Mouse (Mus musculus): ENCODE data around the gene Nfam1. TPM values are rescaled to one million over a fixed set of nuclear protein-coding genes. Genes with fewer than 3 reads are reported as not detected.

Nfam1 gene
- polyA plus RNA-seq, 1 experiment from 2014 or later, result 2.2 TPM

GRCm38 (mm10) chr15:82983416-82984026 lies 49.6 kb downstream of the Nfam1 start:
- peaks cover 21% of the 10 kb centered on the region for H3K4me1 ChIP-seq (replicated peaks; ENCODE audit: insufficient read depth, low read length)

GRCm38 (mm10) chr15:82982724-82983415 lies 50.2 kb downstream of the Nfam1 start:
- ATAC-seq (replicated peaks; ENCODE audit: low FRiP score, low read depth) (no peak), DNase-seq (ENCODE audit: low spot score) (no peak)
- no peak overlapping the region for H3K4me3 ChIP-seq (replicated peaks; ENCODE audit: low read depth, low read length)
- H3K9ac ChIP-seq (ENCODE audit: low read depth, low read length), result no peak overlapping the region
- no peak overlapping the region for H3K27ac ChIP-seq
- H3K4me2 ChIP-seq (ENCODE audit: low read length), result peak overlapping the region; percentile 27
- H3K4me1 ChIP-seq (replicated peaks; ENCODE audit: insufficient read depth, low read length), result peaks cover 15% of the 10 kb centered on the region
- no peaks in the 10 kb centered on the region for H3K36me3 ChIP-seq (ENCODE audit: insufficient read depth, low read length)
- H3K27me3 ChIP-seq (ENCODE audit: insufficient read depth, low read length), result 0 out of 2 replicates have a peak, but pooled peaks cover 4% of the 10 kb centered on the region
- no peak for TF ChIP-seq CTCF (IDR thresholded peaks at IDR 0.05; ENCODE audit: low read depth)
- 14% methylated on average over 18 of the region's 18 CpGs for WGBS
- H3K9me3 ChIP-seq (replicated peaks; ENCODE audit: low read length), result no peaks in the 10 kb centered on the region

More at GRCm38 (mm10) chr15:82983416-82984026, 49.6 kb downstream of the Nfam1 start:
- Histone ChIP-seq H3K27ac (no peak overlapping the region), H3K4me2 (ENCODE audit: low read length) (peak overlapping the region; percentile 27), H3K36me3 (ENCODE audit: insufficient read depth, low read length) (no peaks in the 10 kb centered on the region), H3K27me3 (ENCODE audit: insufficient read depth, low read length) (0 out of 2 replicates have a peak, but pooled peaks cover 4% of the 10 kb centered on the region), H3K9ac (ENCODE audit: low read depth, low read length) (no peak overlapping the region), H3K9me3 (replicated peaks; ENCODE audit: low read length) (no peaks in the 10 kb centered on the region), H3K4me3 (replicated peaks; ENCODE audit: low read depth, low read length) (no peak overlapping the region)
- 18% methylated on average over 9 of the region's 9 CpGs for WGBS
- peak; percentile 87 for DNase-seq (ENCODE audit: low spot score)
- no peak for TF ChIP-seq CTCF (IDR thresholded peaks at IDR 0.05; ENCODE audit: low read depth)
- peak; percentile 64 for ATAC-seq (replicated peaks; ENCODE audit: low FRiP score, low read depth)

GRCm38 (mm10) chr15:82981676-82982520 lies 51.2 kb downstream of the Nfam1 start:
- Histone ChIP-seq H3K4me3 (replicated peaks; ENCODE audit: low read depth, low read length) (no peak overlapping the region), H3K4me1 (replicated peaks; ENCODE audit: insufficient read depth, low read length) (peaks cover 15% of the 10 kb centered on the region), H3K36me3 (ENCODE audit: insufficient read depth, low read length) (no peaks in the 10 kb centered on the region), H3K4me2 (ENCODE audit: low read length) (no peak overlapping the region), H3K9me3 (replicated peaks; ENCODE audit: low read length) (no peaks in the 10 kb centered on the region), H3K27ac (peak overlapping the region; percentile 15; the same call in 1 of the 2 replicates), H3K9ac (ENCODE audit: low read depth, low read length) (no peak overlapping the region), H3K27me3 (ENCODE audit: insufficient read depth, low read length) (0 out of 2 replicates have a peak, but pooled peaks cover 4% of the 10 kb centered on the region)
- WGBS, result 16% methylated on average over 14 of the region's 15 CpGs
- no peak for TF ChIP-seq CTCF (IDR thresholded peaks at IDR 0.05; ENCODE audit: low read depth)
- DNase-seq (ENCODE audit: low spot score) (no peak), ATAC-seq (replicated peaks; ENCODE audit: low FRiP score, low read depth) (no peak)

- DNase-seq (ENCODE audit: low spot score) (no peak), ATAC-seq (replicated peaks; ENCODE audit: low FRiP score, low read depth) (no peak)
- H3K9me3 ChIP-seq (replicated peaks; ENCODE audit: low read length), result no peaks in the 10 kb centered on the region
- 95% methylated on average over 1 of the region's 1 CpGs for WGBS
- H3K27ac ChIP-seq, result no peak overlapping the region
- no peak overlapping the region for H3K4me3 ChIP-seq (replicated peaks; ENCODE audit: low read depth, low read length)
- peaks cover 15% of the 10 kb centered on the region for H3K4me1 ChIP-seq (replicated peaks; ENCODE audit: insufficient read depth, low read length)
- H3K27me3 ChIP-seq (ENCODE audit: insufficient read depth, low read length), result no peaks in the 10 kb centered on the region
- TF ChIP-seq CTCF (IDR thresholded peaks at IDR 0.05; ENCODE audit: low read depth), result no peak
- H3K36me3 ChIP-seq (ENCODE audit: insufficient read depth, low read length), result no peaks in the 10 kb centered on the region
- no peak overlapping the region for H3K9ac ChIP-seq (ENCODE audit: low read depth, low read length)
- H3K4me2 ChIP-seq (ENCODE audit: low read length), result no peak overlapping the region
These were observed 53.6 kb downstream of the Nfam1 start for GRCm38 (mm10) chr15:82979531-82979930.

GRCm38 (mm10) chr15:82974471-82974870 lies 58.6 kb downstream of the Nfam1 start:
- H3K27ac ChIP-seq, result no peak overlapping the region
- no peak overlapping the region for H3K4me3 ChIP-seq (replicated peaks; ENCODE audit: low read depth, low read length)
- H3K4me2 ChIP-seq (ENCODE audit: low read length), result no peak overlapping the region
- H3K36me3 ChIP-seq (ENCODE audit: insufficient read depth, low read length), result no peaks in the 10 kb centered on the region
- WGBS, result 50% methylated on average over 1 of the region's 1 CpGs
- no peak for TF ChIP-seq CTCF (IDR thresholded peaks at IDR 0.05; ENCODE audit: low read depth)
- no peaks in the 10 kb centered on the region for H3K27me3 ChIP-seq (ENCODE audit: insufficient read depth, low read length)
- ATAC-seq (replicated peaks; ENCODE audit: low FRiP score, low read depth) (no peak), DNase-seq (ENCODE audit: low spot score) (no peak)
- H3K9me3 ChIP-seq (replicated peaks; ENCODE audit: low read length), result no peaks in the 10 kb centered on the region
- H3K9ac ChIP-seq (ENCODE audit: low read depth, low read length), result no peak overlapping the region
- H3K4me1 ChIP-seq (replicated peaks; ENCODE audit: insufficient read depth, low read length), result 0 out of 2 replicates have a peak, but pooled peaks cover 3% of the 10 kb centered on the region

GRCm38 (mm10) chr15:82969206-82969721 lies 63.8 kb downstream of the Nfam1 start:
- TF ChIP-seq CTCF (IDR thresholded peaks at IDR 0.05; ENCODE audit: low read depth), result no peak
- ATAC-seq (replicated peaks; ENCODE audit: low FRiP score, low read depth) (peak; percentile 27; the same call in 1 of the 2 replicates), DNase-seq (ENCODE audit: low spot score) (peak; percentile 74)
- WGBS, result 19% methylated on average over 6 of the region's 6 CpGs
- Histone ChIP-seq H3K27me3 (ENCODE audit: insufficient read depth, low read length) (no peaks in the 10 kb centered on the region), H3K4me2 (ENCODE audit: low read length) (no peak overlapping the region), H3K27ac (no peak overlapping the region), H3K4me1 (replicated peaks; ENCODE audit: insufficient read depth, low read length) (peaks cover 17% of the 10 kb centered on the region), H3K9me3 (replicated peaks; ENCODE audit: low read length) (no peaks in the 10 kb centered on the region), H3K4me3 (replicated peaks; ENCODE audit: low read depth, low read length) (no peak overlapping the region), H3K36me3 (ENCODE audit: insufficient read depth, low read length) (no peaks in the 10 kb centered on the region), H3K9ac (ENCODE audit: low read depth, low read length) (no peak overlapping the region)
